Comparison of ENCODE assay signal across 21 mouse cellular contexts in the genomic region with DNA sequence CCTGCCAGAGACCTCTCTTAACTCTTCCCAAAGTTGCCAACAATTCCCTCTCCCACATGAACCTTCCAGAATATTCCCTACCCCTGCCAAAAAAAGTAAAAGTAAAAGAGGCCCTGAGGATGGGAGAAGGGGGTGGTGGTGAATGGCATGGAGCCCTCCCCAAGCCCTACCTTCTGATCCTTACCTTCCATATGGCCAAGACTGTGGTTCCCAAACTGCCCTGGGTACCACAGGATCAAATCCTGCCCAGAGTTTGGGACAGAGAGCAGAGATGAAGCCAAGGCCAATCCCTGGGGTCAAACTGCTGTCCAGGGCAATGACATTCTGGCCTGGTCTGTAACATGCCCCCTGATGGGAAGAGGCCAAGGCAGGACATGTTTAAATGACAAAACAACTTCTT. TPM values are rescaled to one million over a fixed set of nuclear protein-coding genes. Genes with fewer than 3 reads are reported as not detected.
DNase-seq lines count a peak whose midpoint lies in the region; ATAC-seq and TF ChIP-seq lines count a peak whose summit lies in the region.
"Had no signal": no experiment of that assay in that cellular context is flagged by ENCODE, and none has a peak within 500 bp of the region (broad histone marks: within the 10 kb centered on the region; RNA-seq: fewer than 3 reads in every experiment).

No protein-coding gene starts in this region.

- ATAC-seq in hindbrain, postnatal 0 days, result no peak
- no peak for ATAC-seq in neural tube, embryonic 13.5 days (ENCODE audit: low read depth)
- no peak for ATAC-seq in neural tube, embryonic 15.5 days (ENCODE audit: low FRiP score)
- ATAC-seq: CD4-positive, CD25-positive, alpha-beta regulatory T cell, adult 4 months; forebrain, embryonic 14.5 days; intestine, embryonic 16.5 days had no signal

- intact Hi-C loops in gastrocnemius, adult 2 months (cut with DNase I), result no loop called here
- intact Hi-C loops in left cerebral cortex, postnatal 4 days (cut with DNase I), result no loop called here

- no peak overlapping the region for H3K9ac ChIP-seq in hindbrain, postnatal 0 days (replicated peaks; ENCODE audit: low read length)
- H3K9ac ChIP-seq in neural tube, embryonic 13.5 days, result no peak overlapping the region
- H3K9ac ChIP-seq in neural tube, embryonic 15.5 days (replicated peaks), result no peak overlapping the region
- H3K9ac ChIP-seq: heart, embryonic 15.5 days; hindbrain, embryonic 13.5 days had no signal

- DNase-seq in gastrocnemius, adult 2 months, result no peak
- no peak for DNase-seq in gastrocnemius, adult 8-10 months (ENCODE audit: low spot score in 2 of 2)
- no peak for DNase-seq in hindbrain, embryonic 10.5 days (ENCODE audit: low spot score)
- no peak for DNase-seq in hindbrain, postnatal 0 days (ENCODE audit: low spot score)
- DNase-seq in left cerebral cortex, postnatal 4 days, result no peak
- DNase-seq: adrenal gland, adult 8-10 months; adrenal gland, postnatal 36 days; B cell, adult 2 months; cerebellum, adult 2 months; cerebellum, postnatal 10 days had no signal

- H3K27ac ChIP-seq in gastrocnemius, adult 2 months, result peak overlapping the region; percentile 56
- H3K27ac ChIP-seq in hindbrain, embryonic 10.5 days, result peak overlapping the region; percentile 54; the same call in 1 of the 2 replicates
- H3K27ac ChIP-seq in hindbrain, postnatal 0 days, result no peak overlapping the region
- H3K27ac ChIP-seq in neural tube, embryonic 13.5 days (replicated peaks), result 0 out of 2 replicates have a peak overlapping the region, but pooled peaks have one; percentile 18
- no peak overlapping the region for H3K27ac ChIP-seq in neural tube, embryonic 15.5 days (replicated peaks)
- H3K27ac ChIP-seq: hindbrain, embryonic 13.5 days had no signal

- H3K9me3 ChIP-seq in hindbrain, embryonic 10.5 days, result 0 out of 2 replicates have a peak, but pooled peaks cover 4% of the 10 kb centered on the region
- H3K9me3 ChIP-seq in hindbrain, postnatal 0 days (ENCODE audit: low read length), result no peaks in the 10 kb centered on the region
- no peaks in the 10 kb centered on the region for H3K9me3 ChIP-seq in neural tube, embryonic 13.5 days
- H3K9me3 ChIP-seq in neural tube, embryonic 15.5 days (replicated peaks), result no peaks in the 10 kb centered on the region
- H3K9me3 ChIP-seq: forebrain, embryonic 10.5 days; G1E; heart, embryonic 15.5 days; hindbrain, embryonic 13.5 days had no signal

- TF ChIP-seq CTCF in gastrocnemius, adult 2 months (IDR thresholded peaks at IDR 0.05), result no peak
- no peak for TF ChIP-seq CTCF in hindbrain, postnatal 0 days (IDR thresholded peaks at IDR 0.05; ENCODE audit: low read depth)

- no peak overlapping the region for H3K4me3 ChIP-seq in gastrocnemius, adult 2 months
- no peak overlapping the region for H3K4me3 ChIP-seq in hindbrain, embryonic 10.5 days
- no peak overlapping the region for H3K4me3 ChIP-seq in hindbrain, postnatal 0 days (ENCODE audit: low read length)
- H3K4me3 ChIP-seq in neural tube, embryonic 13.5 days, result no peak overlapping the region
- no peak overlapping the region for H3K4me3 ChIP-seq in neural tube, embryonic 15.5 days (replicated peaks)
- H3K4me3 ChIP-seq: erythroblast, embryonic 14.5 days; forebrain, embryonic 10.5 days; heart, embryonic 15.5 days; hindbrain, embryonic 13.5 days had no signal

- H3K4me2 ChIP-seq in hindbrain, postnatal 0 days (ENCODE audit: low read depth, low read length), result no peak overlapping the region
- H3K4me2 ChIP-seq in neural tube, embryonic 13.5 days, result no peak overlapping the region
- no peak overlapping the region for H3K4me2 ChIP-seq in neural tube, embryonic 15.5 days
- H3K4me2 ChIP-seq: heart, embryonic 11.5 days; heart, embryonic 15.5 days; hindbrain, embryonic 13.5 days had no signal

- peaks cover 22% of the 10 kb centered on the region; the same call in 1 of the 2 replicates for H3K36me3 ChIP-seq in hindbrain, embryonic 10.5 days
- no peaks in the 10 kb centered on the region for H3K36me3 ChIP-seq in hindbrain, postnatal 0 days (ENCODE audit: insufficient read depth, low read length)
- H3K36me3 ChIP-seq in neural tube, embryonic 13.5 days, result no peaks in the 10 kb centered on the region
- H3K36me3 ChIP-seq in neural tube, embryonic 15.5 days, result no peaks in the 10 kb centered on the region
- H3K36me3 ChIP-seq: forebrain, embryonic 10.5 days; G1E; hindbrain, embryonic 13.5 days had no signal

- no peaks in the 10 kb centered on the region for H3K27me3 ChIP-seq in hindbrain, embryonic 10.5 days (ENCODE audit: insufficient read depth, poor library complexity, severe bottlenecking)
- H3K27me3 ChIP-seq in hindbrain, postnatal 0 days (ENCODE audit: insufficient read depth, low read length), result no peaks in the 10 kb centered on the region
- H3K27me3 ChIP-seq in neural tube, embryonic 13.5 days, result no peaks in the 10 kb centered on the region
- H3K27me3 ChIP-seq in neural tube, embryonic 15.5 days (replicated peaks), result no peaks in the 10 kb centered on the region
- H3K27me3 ChIP-seq: heart, embryonic 15.5 days; hindbrain, embryonic 13.5 days had no signal

- H3K4me1 ChIP-seq in hindbrain, embryonic 10.5 days (replicated peaks), result peaks cover 48% of the 10 kb centered on the region
- peaks cover 7% of the 10 kb centered on the region for H3K4me1 ChIP-seq in hindbrain, postnatal 0 days (ENCODE audit: insufficient read depth, low read length)
- peaks cover 18% of the 10 kb centered on the region for H3K4me1 ChIP-seq in neural tube, embryonic 13.5 days (replicated peaks)
- peaks cover 17% of the 10 kb centered on the region for H3K4me1 ChIP-seq in neural tube, embryonic 15.5 days

RNA-seq across cellular contexts. Expression of a gene that starts 55.1 kb away (rescaled TPM):
- total RNA-seq in gastrocnemius, adult 2 months (2021), result 10 to 100 TPM; 37.7 to 44.7 TPM
- total RNA-seq in gastrocnemius, adult 8-10 months (2022), result 10 to 100 TPM; 33.4 to 44.9 (median 41.1) TPM
- 2.7 TPM in 2 replicates for polyA plus RNA-seq in hindbrain, embryonic 10.5 days (2016; fragmentation: Nextera tagmentation; extraction: Ambion mirVana)
- total RNA-seq in hindbrain, postnatal 0 days (2014; rRNA removed), result 21.9 and 25.5 TPM in 2 replicates
- polyA plus RNA-seq in hindbrain, postnatal 0 days (2015; fragmentation: Nextera tagmentation; extraction: Ambion mirVana), result 1.4 and 1.8 TPM in 2 replicates
- polyA plus RNA-seq in neural tube, embryonic 13.5 days (2015; fragmentation: Nextera tagmentation; extraction: Ambion mirVana), result 3.2 and 5.0 TPM in 2 replicates
- 2.2 and 3.3 TPM in 2 replicates for polyA plus RNA-seq in neural tube, embryonic 15.5 days (2015; fragmentation: Nextera tagmentation; extraction: Ambion mirVana)
- 10 to 100 TPM; 25.0 to 25.1 TPM for total RNA-seq in left cerebral cortex, postnatal 4 days (2021)
- polyA plus RNA-seq: G1E had no signal

Comparison
In these comparisons a context has a peak if more than half of its experiments do, and no peak if none do; other contexts are left out.
1. H3K27ac ChIP-seq: peak in gastrocnemius, adult 2 months (single experiment), hindbrain, embryonic 10.5 days (single experiment) and neural tube, embryonic 13.5 days (single experiment); none in hindbrain, postnatal 0 days (single experiment) and neural tube, embryonic 15.5 days (single experiment).